Mouse (Mus musculus) bone marrow macrophage, adult 2 months (primary cell): Measurements from ENCODE around the gene Mapk8.

Experiments
- CTCF ChIP-seq: IDR thresholded peaks from 2 replicates; pipeline ENCODE4 v1.5.1; 2012; ENCODE audit warnings: low read depth, mild to moderate bottlenecking, low read length, moderate library complexity
- POLR2A ChIP-seq: IDR thresholded peaks from 2 replicates; pipeline ENCODE4 v1.6.1; 2012; ENCODE audit warnings: mild to moderate bottlenecking, low read depth, low read length, borderline replicate concordance

GRCm38 (mm10) chr14:33476094-33476760, 29.3 kb upstream of the Mapk8 start:
- TF ChIP-seq CTCF (no peak), POLR2A (no peak)
